Mouse (Mus musculus) left cerebral cortex, postnatal 25 days (tissue): ENCODE data around the gene 2310011J03Rik. TPM values are rescaled to one million over a fixed set of nuclear protein-coding genes. Genes with fewer than 3 reads are reported as not detected.
A peak's percentile ranks its signal among the peaks of the same experiment; 100 is the strongest.

Experiments used
- DNase-seq, 2 experiments: peaks; one replicate each; pipeline ENCODE4 v3.0.0; 2022; ENCODE audit warnings: low spot score in 2 of 2, mixed read lengths in 1 of 2
- intact Hi-C: fragments of 180-260 bp; cut with DNase I; formaldehyde crosslinking; loops from one replicate; pipeline ENCODE4 v1.15.1; 2025
- total RNA-seq, 2 experiments: library from RNA; stranded (reverse); gene quantifications; 2 replicates each; pipeline ENCODE4 v1.2.3; 2021

Gene 2310011J03Rik
- total RNA-seq, 2 experiments from 2014 or later, result 27.3 to 29.8 TPM

DNA sequence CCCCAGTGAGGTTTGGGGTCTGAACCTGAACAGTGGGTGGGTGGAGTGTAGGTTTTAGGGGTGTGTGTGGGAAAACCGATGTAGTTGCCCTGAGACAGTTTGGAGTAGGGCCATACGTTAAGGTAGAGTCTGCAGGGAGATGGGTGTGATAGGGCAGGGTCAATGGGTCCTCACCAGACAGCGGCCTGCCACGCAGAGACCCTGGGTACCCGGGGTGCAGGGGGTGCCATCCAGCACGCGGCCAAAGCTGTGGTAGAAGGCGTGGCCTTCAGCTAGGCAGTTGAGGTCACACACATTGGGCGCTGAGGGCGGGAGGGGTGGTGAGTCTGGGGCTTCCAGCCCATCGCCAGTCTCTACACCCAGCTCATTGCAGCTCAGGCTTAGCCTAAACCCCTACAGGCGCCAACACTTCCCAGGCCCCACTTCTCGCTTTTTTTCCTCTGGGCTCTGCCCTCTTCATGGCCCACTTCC is 23.1 kb upstream of the 2310011J03Rik start:
- intact Hi-C loops, result no loop called here
- DNase-seq, result no peak

DNA sequence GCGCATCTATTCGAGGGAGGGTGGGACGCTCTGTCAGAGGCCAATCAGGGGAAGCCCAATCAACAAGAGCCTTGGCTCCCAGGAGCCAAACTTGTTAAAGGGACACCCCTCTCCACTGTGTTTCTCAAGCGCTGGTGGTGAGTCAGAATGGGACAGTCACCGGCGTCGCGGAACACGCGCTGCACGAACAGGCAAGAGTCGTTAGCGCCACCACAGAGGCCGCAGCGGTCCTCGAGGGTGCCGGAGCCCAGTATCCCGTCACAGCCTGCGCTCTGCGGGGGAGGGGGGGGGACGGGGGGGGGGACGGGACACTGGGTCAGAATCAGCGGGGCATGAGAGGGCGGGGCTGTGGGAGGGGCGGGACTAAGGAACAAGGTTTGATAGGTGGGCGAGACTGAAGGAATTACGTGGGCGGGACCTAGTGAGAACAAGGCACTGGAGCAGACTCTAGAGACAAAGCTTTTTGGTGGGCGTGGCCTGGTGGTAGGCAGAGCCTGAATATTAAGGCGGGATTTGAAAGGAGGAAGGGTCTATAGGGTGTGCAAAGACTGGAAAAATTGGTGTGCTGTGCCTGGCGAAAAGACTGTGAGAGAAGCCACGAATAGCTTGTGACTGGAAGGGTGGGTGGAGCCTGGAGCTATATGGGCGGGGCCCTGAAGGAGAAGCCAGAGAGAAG is 22.6 kb upstream of the 2310011J03Rik start:
- peak in 1 of 2 experiments; percentile 54 for DNase-seq
- intact Hi-C loops, result no loop called here

DNA sequence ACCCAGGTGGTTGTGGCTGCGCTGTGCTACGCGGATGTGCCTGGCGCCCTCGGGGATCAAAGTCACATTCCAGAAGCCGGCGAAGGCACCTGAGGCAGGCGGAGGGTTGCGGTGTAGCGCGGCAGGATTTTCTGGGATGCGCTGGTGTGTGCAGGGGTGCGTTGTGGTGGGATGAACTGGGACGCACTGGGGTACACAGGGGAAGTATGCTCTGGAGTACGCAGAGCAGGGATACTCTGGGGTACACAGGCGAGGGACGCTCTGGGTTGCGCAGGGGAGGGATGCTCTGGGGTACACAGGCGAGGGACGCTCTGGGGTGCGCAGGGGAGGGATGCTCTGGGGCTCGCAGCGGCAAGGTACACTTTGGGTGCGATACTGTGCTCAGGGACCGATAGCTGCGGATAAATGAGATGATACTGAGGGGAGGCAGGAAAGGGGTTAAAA is 22.0 kb upstream of the 2310011J03Rik start:
- intact Hi-C loops, result no loop called here
- DNase-seq, result no peak

GRCm38 (mm10) chr10:80341491-80342304 is 21.4 kb upstream of the 2310011J03Rik start:
- DNase-seq, result no peak
- intact Hi-C loops, result no loop called here

DNA sequence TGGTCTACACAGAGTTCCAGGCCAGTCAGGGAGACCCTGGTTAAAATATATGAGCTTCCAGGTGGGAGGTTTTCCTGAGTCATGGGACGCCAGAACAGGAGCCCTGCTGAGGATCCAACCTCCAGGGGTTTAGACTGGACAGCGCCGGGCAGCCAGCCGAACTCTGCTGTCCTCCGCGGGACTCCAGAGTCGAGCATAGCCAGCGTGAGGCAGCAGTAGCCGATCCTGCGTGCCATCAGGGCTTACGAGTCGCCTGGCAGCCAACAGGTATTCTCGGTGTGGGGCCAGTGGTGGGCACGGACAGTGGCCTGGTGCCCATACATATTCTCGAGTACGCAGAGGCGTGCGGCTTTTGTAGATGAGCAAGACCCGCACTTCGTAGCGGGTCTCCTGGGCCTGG is 20.7 kb upstream of the 2310011J03Rik start:
- DNase-seq, result no peak
- intact Hi-C loops, result no loop called here

DNA sequence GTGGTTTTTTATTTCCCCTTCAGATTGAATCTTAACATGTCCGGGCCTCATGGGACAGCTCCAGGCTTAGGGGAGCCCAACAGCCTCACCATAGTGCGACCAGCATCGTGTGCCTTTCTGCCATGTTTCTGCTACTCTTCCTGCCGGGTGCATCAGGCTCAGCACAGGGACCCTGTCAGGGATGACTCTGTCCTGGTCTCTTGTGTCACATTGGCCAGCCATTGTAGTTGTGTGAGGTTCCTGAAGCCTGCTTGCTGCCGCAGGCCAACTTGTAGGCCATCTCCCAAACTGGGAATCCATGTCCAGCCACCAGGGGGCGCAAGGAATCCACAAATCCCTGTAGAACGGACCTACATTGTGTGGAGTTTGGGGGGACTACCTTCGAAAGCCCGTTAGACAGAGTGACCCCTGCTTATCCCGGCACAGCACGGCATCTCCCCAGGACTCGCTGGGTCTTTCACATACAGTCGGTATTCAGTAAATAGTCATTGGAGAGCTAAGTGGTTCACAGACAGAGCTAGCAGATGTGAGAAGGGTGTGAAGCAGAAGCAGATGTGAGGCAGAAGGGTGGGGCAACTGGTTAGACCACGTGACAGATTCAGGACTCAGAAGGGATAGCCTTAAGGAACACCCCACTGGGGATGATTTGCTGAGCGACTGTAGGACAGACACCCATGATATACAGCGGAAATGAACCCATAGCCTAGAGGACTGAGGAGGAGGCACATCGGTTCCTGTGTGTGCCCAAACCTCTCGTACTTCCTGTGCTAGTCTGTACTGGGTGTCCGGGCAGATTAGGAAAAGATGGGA is 19.8 kb upstream of the 2310011J03Rik start:
- DNase-seq, result peak; percentile 81 to 85
- intact Hi-C loops, result loop anchor here (1.0 kb wide), 1 partner anchor 34 kb away; no protein-coding TSS in a partner anchor

- intact Hi-C loops, result no loop called here
- DNase-seq, result no peak
Observed at GRCm38 (mm10) chr10:80336263-80336662, 15.9 kb upstream of the 2310011J03Rik start.

GRCm38 (mm10) chr10:80332525-80332989 is 12.2 kb upstream of the 2310011J03Rik start:
- no peak for DNase-seq
- intact Hi-C loops, result no loop called here

DNA sequence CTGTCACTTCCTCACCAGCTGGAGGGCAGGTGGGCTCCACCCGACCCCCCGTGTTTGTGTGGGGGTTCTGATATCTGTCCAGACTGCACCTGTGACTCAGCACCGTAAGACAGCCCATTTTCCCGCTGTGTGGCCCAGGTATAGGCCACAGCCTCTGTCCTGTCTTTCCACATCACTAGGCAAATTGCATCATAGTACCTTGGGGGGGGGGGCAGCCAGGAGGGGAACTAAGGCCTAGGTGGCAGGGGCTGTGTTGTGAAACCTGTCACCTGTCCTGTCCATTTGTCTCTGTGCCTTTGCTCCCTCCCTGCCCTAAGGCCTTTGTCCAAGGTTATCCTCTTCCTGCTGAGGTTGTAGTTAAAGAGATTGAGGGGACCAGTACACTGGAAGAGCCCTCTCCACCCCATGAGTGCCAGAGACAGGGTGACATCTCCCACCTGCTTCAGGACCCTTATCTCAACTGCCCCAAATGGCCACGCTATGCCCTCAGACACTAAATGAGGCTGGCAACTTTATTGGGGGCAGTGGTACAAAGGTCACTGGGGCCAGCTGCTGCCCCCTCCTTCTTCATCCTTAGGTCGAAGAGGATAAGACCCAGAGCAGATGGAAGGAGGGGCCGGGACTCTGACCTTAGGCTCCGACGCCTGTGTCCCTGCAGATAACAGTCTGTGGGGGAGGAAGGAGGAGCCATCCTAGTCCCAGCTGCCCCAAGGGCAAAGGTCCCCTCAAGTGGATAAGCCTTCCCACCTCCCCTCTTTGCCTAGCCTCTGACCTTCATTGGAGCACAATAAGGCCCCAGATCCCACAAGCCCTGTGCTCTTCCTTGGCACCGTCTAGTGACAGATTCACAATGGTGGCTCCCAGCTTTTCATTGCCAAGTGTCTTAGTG is 11.5 kb upstream of the 2310011J03Rik start:
- intact Hi-C loops, result no loop called here
- DNase-seq, result no peak

GRCm38 (mm10) chr10:80330888-80331287 is 10.6 kb upstream of the 2310011J03Rik start:
- DNase-seq, result no peak
- intact Hi-C loops, result no loop called here

DNA sequence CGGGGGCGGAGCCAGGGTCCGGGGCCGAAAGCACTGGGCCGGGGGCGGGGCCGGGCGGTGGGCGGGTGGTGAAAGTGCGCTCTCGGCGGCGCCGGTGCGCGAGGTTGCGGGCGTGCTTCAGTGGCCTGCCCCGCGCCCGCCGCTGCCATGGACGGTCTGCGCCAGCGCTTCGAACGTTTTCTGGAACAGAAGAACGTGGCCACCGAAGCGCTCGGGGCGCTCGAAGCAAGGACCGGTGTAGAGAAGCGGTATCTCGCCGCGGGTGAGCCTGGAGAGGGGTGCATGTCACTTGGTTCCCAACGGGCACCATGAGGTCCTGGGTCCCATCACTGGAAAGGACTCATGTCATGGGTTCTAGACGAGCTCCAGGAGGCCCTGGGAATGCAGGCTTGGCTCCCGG is 9.7 kb upstream of the 2310011J03Rik start:
- DNase-seq, result no peak
- intact Hi-C loops, result no loop called here

- peak; percentile 95 to 97 for DNase-seq
- intact Hi-C loops, result no loop called here
Observed at GRCm38 (mm10) chr10:80329273-80330081, 9.1 kb upstream of the 2310011J03Rik start, which contains the start of the genes Pcsk4 and Reep6. Pcsk4 (minus strand) TSS chr10:80329498. Reep6 (plus strand) TSS chr10:80329953.

DNA sequence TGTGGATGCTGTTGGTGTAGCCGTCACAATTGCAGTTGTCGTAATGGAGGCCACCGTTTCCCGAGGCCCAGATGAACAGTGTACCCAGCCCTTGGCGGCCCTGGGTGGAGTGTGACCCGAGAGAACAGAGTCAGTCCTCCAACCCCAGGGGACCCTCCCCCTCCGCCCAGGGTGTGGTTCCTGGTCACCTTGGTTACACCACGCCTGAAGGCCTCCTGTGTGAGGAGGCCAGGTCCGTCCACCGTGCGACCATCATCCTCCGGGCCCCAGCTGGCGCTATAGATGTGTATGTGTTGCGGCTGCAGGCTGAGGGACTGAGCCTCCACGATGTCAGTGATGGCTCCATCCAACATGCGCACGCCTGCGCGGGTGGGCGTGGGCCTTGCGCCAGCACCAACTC is 4.7 kb upstream of the 2310011J03Rik start:
- no peak for DNase-seq

DNA sequence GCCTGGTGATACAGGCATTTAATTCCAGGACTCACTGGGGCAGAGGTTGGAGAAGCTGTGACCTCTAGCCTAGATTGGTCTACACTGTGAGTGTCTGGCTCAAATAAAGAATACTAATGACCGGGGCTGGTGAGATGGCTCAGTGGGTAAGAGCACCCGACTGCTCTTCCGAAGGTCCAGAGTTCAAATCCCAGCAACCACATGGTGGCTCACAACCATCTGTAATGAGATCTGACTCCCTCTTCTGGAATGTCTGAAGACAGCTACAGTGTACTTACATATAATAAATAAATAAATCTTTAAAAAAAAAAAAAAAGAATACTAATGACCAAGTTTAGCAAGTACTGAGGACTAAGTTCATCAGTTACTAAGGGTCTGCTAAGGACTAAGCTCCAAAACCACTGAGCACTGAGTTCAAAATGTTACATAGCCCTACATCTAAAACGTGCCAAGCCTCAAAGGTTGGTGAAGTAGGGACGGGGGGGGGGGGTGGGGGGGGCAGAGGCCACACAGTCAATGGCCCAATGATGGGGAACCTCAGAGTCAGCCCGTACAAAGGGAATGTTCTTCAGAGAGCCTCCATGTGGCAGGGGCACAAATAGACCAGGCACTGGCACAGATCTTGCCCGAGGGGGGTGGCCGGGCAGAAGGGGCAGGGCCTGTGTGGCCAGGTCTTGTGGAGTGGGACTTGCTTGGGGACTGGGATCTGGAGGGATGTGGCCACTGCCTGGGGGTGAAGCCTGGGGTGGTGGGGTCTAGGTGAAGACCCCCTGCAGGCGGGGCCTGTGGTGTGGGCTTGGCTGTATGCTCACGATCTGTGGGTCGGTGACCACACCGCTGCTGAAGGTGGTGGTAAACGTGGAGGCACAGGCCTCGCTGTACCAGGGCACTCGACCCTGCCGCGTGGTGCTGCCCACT is 4.0 kb upstream of the 2310011J03Rik start:
- intact Hi-C loops, result no loop called here
- no peak for DNase-seq

More for the DNA sequence above, 4.7 kb upstream of the 2310011J03Rik start:
- intact Hi-C loops, result no loop called here

- intact Hi-C loops, result no loop called here
- peak in 1 of 2 experiments; percentile 55 for DNase-seq
Observed at GRCm38 (mm10) chr10:80323261-80324119, 3.2 kb upstream of the 2310011J03Rik start.

GRCm38 (mm10) chr10:80322811-80323211 is 2.5 kb upstream of the 2310011J03Rik start:
- DNase-seq, result no peak
- intact Hi-C loops, result no loop called here
